15 mouse cellular contexts compared by ENCODE assay signal in the genomic region with DNA sequence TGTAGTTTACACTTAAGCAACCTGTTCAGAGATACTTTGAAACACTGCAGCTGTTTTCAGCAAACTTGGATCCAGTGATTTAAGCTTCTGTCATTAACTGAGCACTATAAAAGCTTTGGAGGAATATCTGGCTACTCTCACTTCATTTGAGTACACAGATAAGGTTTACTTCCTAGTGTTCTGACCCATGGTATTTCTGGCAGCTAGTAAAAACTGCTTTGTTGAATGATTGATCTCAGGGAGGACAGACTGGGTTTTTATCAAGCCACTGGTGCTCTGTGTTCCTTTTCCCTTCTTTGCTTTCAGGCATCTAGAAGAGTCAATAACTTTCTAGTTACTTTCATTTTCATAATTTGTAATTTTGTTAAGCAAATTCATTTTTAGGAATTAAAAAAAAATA.
"Had no signal": no experiment of that assay in that cellular context is flagged by ENCODE, and none has a peak within 500 bp of the region (broad histone marks: within the 10 kb centered on the region; RNA-seq: fewer than 3 reads in every experiment).

No protein-coding gene starts in this region.

- H3K9me3 ChIP-seq: limb, embryonic 12.5 days; liver, embryonic 15.5 days; megakaryocyte, embryonic 14.5 days; midbrain, embryonic 12.5 days; stomach, embryonic 15.5 days had no signal

- H3K9ac ChIP-seq: limb, embryonic 12.5 days; liver, embryonic 15.5 days; midbrain, embryonic 12.5 days; stomach, embryonic 15.5 days had no signal

- H3K4me1 ChIP-seq: limb, embryonic 12.5 days; liver, embryonic 15.5 days; midbrain, embryonic 12.5 days; stomach, embryonic 15.5 days had no signal

- H3K27ac ChIP-seq: layer of hippocampus, adult 2 months; limb, embryonic 12.5 days; liver, embryonic 15.5 days; macrophage; midbrain, embryonic 12.5 days; stomach, embryonic 15.5 days had no signal

- DNase-seq: kidney, postnatal 10 days; kidney, postnatal 4 days; lung, adult 2 months; lung, postnatal 10 days; right cerebral cortex, postnatal 14 days; thymus, adult 2 months; thymus, postnatal 25 days had no signal

- H3K4me3 ChIP-seq: layer of hippocampus, adult 2 months; limb, embryonic 12.5 days; liver, embryonic 15.5 days; megakaryocyte, embryonic 14.5 days; midbrain, embryonic 12.5 days; stomach, embryonic 15.5 days had no signal

- H3K4me2 ChIP-seq: limb, embryonic 12.5 days; liver, embryonic 11.5 days; liver, embryonic 15.5 days; midbrain, embryonic 12.5 days; stomach, embryonic 15.5 days had no signal

- H3K27me3 ChIP-seq: limb, embryonic 12.5 days; liver, embryonic 15.5 days; megakaryocyte, embryonic 14.5 days; midbrain, embryonic 12.5 days; stomach, embryonic 15.5 days had no signal
